ENCODE assay signal across 17 mouse cellular contexts in genomic region chr4:25998561-25998960, GRCm38 (mm10).
"Had no signal": no experiment of that assay in that cellular context is flagged by ENCODE, and none has a peak within 500 bp of the region (broad histone marks: within the 10 kb centered on the region; RNA-seq: fewer than 3 reads in every experiment).

No protein-coding gene starts in this region.

- ATAC-seq: lung, postnatal 0 days; midbrain, embryonic 13.5 days; midbrain, embryonic 15.5 days had no signal

- H3K4me1 ChIP-seq: lung, embryonic 15.5 days; megakaryocyte, embryonic 14.5 days; midbrain, embryonic 13.5 days; midbrain, embryonic 15.5 days; neural tube, embryonic 12.5 days; stomach, embryonic 15.5 days had no signal

- H3K9me3 ChIP-seq: lung, embryonic 15.5 days; megakaryocyte, embryonic 14.5 days; midbrain, embryonic 13.5 days; midbrain, embryonic 15.5 days; neural tube, embryonic 12.5 days; stomach, embryonic 15.5 days had no signal

- H3K36me3 ChIP-seq: lung, embryonic 15.5 days; midbrain, embryonic 13.5 days; midbrain, embryonic 15.5 days; neural tube, embryonic 12.5 days; stomach, embryonic 15.5 days had no signal

- H3K4me3 ChIP-seq: lung, embryonic 15.5 days; megakaryocyte, embryonic 14.5 days; midbrain, embryonic 13.5 days; midbrain, embryonic 15.5 days; neural tube, embryonic 12.5 days; stomach, embryonic 15.5 days had no signal

- H3K4me2 ChIP-seq: lung, embryonic 15.5 days; midbrain, embryonic 11.5 days; midbrain, embryonic 13.5 days; midbrain, embryonic 15.5 days; neural tube, embryonic 12.5 days; stomach, embryonic 15.5 days had no signal

- H3K27me3 ChIP-seq: lung, embryonic 15.5 days; megakaryocyte, embryonic 14.5 days; midbrain, embryonic 13.5 days; midbrain, embryonic 15.5 days; neural tube, embryonic 12.5 days; stomach, embryonic 15.5 days had no signal

- DNase-seq: lung, adult 2 months; lung, postnatal 14 days; lung, postnatal 36 days; right cerebral cortex, postnatal 14 days; thymus, adult 2 months; thymus, postnatal 25 days; thymus, postnatal 4 days had no signal

- H3K27ac ChIP-seq: lung, embryonic 15.5 days; macrophage; midbrain, embryonic 13.5 days; midbrain, embryonic 15.5 days; neural tube, embryonic 12.5 days; stomach, embryonic 15.5 days; stomach, postnatal 0 days had no signal

- H3K9ac ChIP-seq: lung, embryonic 15.5 days; midbrain, embryonic 13.5 days; midbrain, embryonic 15.5 days; neural tube, embryonic 12.5 days; stomach, embryonic 15.5 days had no signal
